Mouse (Mus musculus) embryonic facial prominence, embryonic 13.5 days (tissue): ENCODE measurements around the gene Bag1. TPM values are rescaled to one million over a fixed set of nuclear protein-coding genes. Genes with fewer than 3 reads are reported as not detected.
"Not testable (repeated sequence)": the region's sequence is repeated elsewhere in the genome, so short reads cannot be mapped to it uniquely, and the experiment has no call there.

Source experiments
- ATAC-seq: fragments of 200-750 bp; cut with Nextera tagmentation; 2 replicates; pipeline ENCODE4 v1.8.0; 2017; ENCODE audit warnings: low read depth; ENCODE audit not compliant: insufficient number of reproducible peaks, insufficient read depth, low FRiP score, low TSS enrichment
- H3K27ac ChIP-seq: fragments of 300-500 bp; sonication (generic); 2 replicates; pipeline ENCODE4 v1.5.1; 2015; ENCODE audit warnings: moderate library complexity, mild to moderate bottlenecking, inconsistent platforms
- H3K27me3 ChIP-seq: fragments of 300-500 bp; sonication (generic); 2 replicates; pipeline ENCODE4 v1.6.1; 2015; ENCODE audit warnings: mild to moderate bottlenecking, inconsistent platforms
- H3K36me3 ChIP-seq: fragments of 300-500 bp; sonication (generic); 2 replicates; pipeline ENCODE4 v1.6.1; 2015; ENCODE audit warnings: mild to moderate bottlenecking, inconsistent platforms
- H3K4me1 ChIP-seq: fragments of 300-500 bp; sonication (generic); 2 replicates; pipeline ENCODE4 v1.6.1; 2015; ENCODE audit warnings: inconsistent platforms
- H3K4me2 ChIP-seq: fragments of 300-500 bp; sonication (generic); 2 replicates; pipeline ENCODE4 v1.6.1; 2015; ENCODE audit warnings: moderate library complexity, mild to moderate bottlenecking, inconsistent platforms
- H3K4me3 ChIP-seq: fragments of 300-500 bp; sonication (generic); 2 replicates; pipeline ENCODE4 v1.5.1; 2015; ENCODE audit warnings: mild to moderate bottlenecking, inconsistent platforms
- H3K9ac ChIP-seq: fragments of 300-500 bp; sonication (generic); 2 replicates; pipeline ENCODE4 v1.6.1; 2015; ENCODE audit warnings: mild to moderate bottlenecking, inconsistent platforms
- H3K9me3 ChIP-seq: fragments of 300-500 bp; sonication (generic); 2 replicates; pipeline ENCODE4 v1.6.1; 2016; ENCODE audit warnings: inconsistent platforms
- WGBS: fragments of 180-500 bp; shearing (Covaris S2); methylation state at CpG from one replicate; pipeline ENCODE4 v1.1.7; 2015; ENCODE audit warnings: mixed read lengths; 5-methylcytosine and 5-hydroxymethylcytosine counted together
- polyA plus RNA-seq: library from polyadenylated mRNA; unstranded; fragments of >200 nt; fragmentation: Nextera tagmentation; extraction: Ambion mirVana; gene quantifications from 2 replicates; pipeline ENCODE4 v1.2.1, GENCODE M21; 2015

Gene Bag1
- polyA plus RNA-seq, 1 experiment from 2014 or later: 233 TPM

GRCm38 (mm10) chr4:40969781-40970591, 21.9 kb upstream of the Bag1 start:
- H3K27ac ChIP-seq: peak overlapping the region; percentile 92
- WGBS: 19% methylated on average over 9 of the region's 13 CpGs
- H3K4me3 ChIP-seq: peak overlapping the region; percentile 98
- H3K9me3 ChIP-seq: no peaks in the 10 kb centered on the region
- H3K4me2 ChIP-seq: peak overlapping the region; percentile 71
- H3K9ac ChIP-seq: peak overlapping the region; percentile 90
- ATAC-seq: peak; percentile 22; the same call in 1 of the 2 replicates
- H3K4me1 ChIP-seq: peaks cover 21% of the 10 kb centered on the region
- no peaks in the 10 kb centered on the region for H3K27me3 ChIP-seq
- H3K36me3 ChIP-seq: peaks cover 26% of the 10 kb centered on the region

- no peaks in the 10 kb centered on the region for H3K27me3 ChIP-seq
- H3K36me3 ChIP-seq: peaks cover 33% of the 10 kb centered on the region
- no peak overlapping the region for H3K4me3 ChIP-seq
- H3K4me1 ChIP-seq: peaks cover 21% of the 10 kb centered on the region
- H3K9me3 ChIP-seq: no peaks in the 10 kb centered on the region
- 75% methylated on average over 4 of the region's 4 CpGs for WGBS
- no peak for ATAC-seq
- no peak overlapping the region for H3K27ac ChIP-seq
- no peak overlapping the region for H3K4me2 ChIP-seq
- H3K9ac ChIP-seq: no peak overlapping the region
Observed at GRCm38 (mm10) chr4:40969161-40969560, 21.1 kb upstream of the Bag1 start.

GRCm38 (mm10) chr4:40963536-40963935, 15.4 kb upstream of the Bag1 start:
- H3K9me3 ChIP-seq: no peaks in the 10 kb centered on the region
- no peak overlapping the region for H3K4me2 ChIP-seq
- ATAC-seq: no peak
- no peak overlapping the region for H3K4me3 ChIP-seq
- H3K36me3 ChIP-seq: peaks cover 85% of the 10 kb centered on the region
- H3K27me3 ChIP-seq: no peaks in the 10 kb centered on the region
- H3K4me1 ChIP-seq: no peaks in the 10 kb centered on the region
- H3K27ac ChIP-seq: no peak overlapping the region
- WGBS: 83% methylated on average over 3 of the region's 3 CpGs
- no peak overlapping the region for H3K9ac ChIP-seq

- WGBS: 89% methylated on average over 6 of the region's 6 CpGs
- Histone ChIP-seq H3K4me2 (no peak overlapping the region), H3K4me3 (no peak overlapping the region), H3K4me1 (no peaks in the 10 kb centered on the region), H3K9ac (no peak overlapping the region), H3K36me3 (peaks cover 89% of the 10 kb centered on the region), H3K27ac (no peak overlapping the region), H3K27me3 (no peaks in the 10 kb centered on the region), H3K9me3 (no peaks in the 10 kb centered on the region)
- ATAC-seq: no peak
Observed at GRCm38 (mm10) chr4:40955942-40956341, 7.8 kb upstream of the Bag1 start.

GRCm38 (mm10) chr4:40953521-40953920, 5.4 kb upstream of the Bag1 start:
- 93% methylated on average over 1 of the region's 1 CpGs for WGBS
- H3K36me3 ChIP-seq: peaks cover 75% of the 10 kb centered on the region
- no peak overlapping the region for H3K4me2 ChIP-seq
- no peaks in the 10 kb centered on the region for H3K27me3 ChIP-seq
- no peaks in the 10 kb centered on the region for H3K9me3 ChIP-seq
- H3K9ac ChIP-seq: no peak overlapping the region
- H3K27ac ChIP-seq: no peak overlapping the region
- H3K4me1 ChIP-seq: peaks cover 9% of the 10 kb centered on the region
- ATAC-seq: no peak
- H3K4me3 ChIP-seq: no peak overlapping the region

GRCm38 (mm10) chr4:40947565-40948159, 432 bp downstream of the Bag1 start:
- H3K4me3 ChIP-seq: peak overlapping the region; percentile 90
- H3K9me3 ChIP-seq: no peaks in the 10 kb centered on the region
- H3K36me3 ChIP-seq: peaks cover 52% of the 10 kb centered on the region
- peaks cover 25% of the 10 kb centered on the region for H3K4me1 ChIP-seq
- H3K4me2 ChIP-seq: peak overlapping the region; percentile 70
- peak overlapping the region; percentile 90 for H3K9ac ChIP-seq
- no peak for ATAC-seq
- H3K27me3 ChIP-seq: no peaks in the 10 kb centered on the region
- under 1% methylated on average over 40 of the region's 40 CpGs for WGBS
- peak overlapping the region; percentile 83 for H3K27ac ChIP-seq

GRCm38 (mm10) chr4:40946516-40947121, 1.5 kb downstream of the Bag1 start:
- H3K4me3 ChIP-seq: peak overlapping the region; percentile 90
- peak overlapping the region; percentile 70 for H3K4me2 ChIP-seq
- H3K9ac ChIP-seq: peak overlapping the region; percentile 90
- no peak for ATAC-seq
- H3K9me3 ChIP-seq: no peaks in the 10 kb centered on the region
- H3K4me1 ChIP-seq: peaks cover 25% of the 10 kb centered on the region
- H3K27me3 ChIP-seq: no peaks in the 10 kb centered on the region
- peaks cover 54% of the 10 kb centered on the region for H3K36me3 ChIP-seq
- 85% methylated on average over 7 of the region's 7 CpGs for WGBS
- H3K27ac ChIP-seq: no peak overlapping the region

- Histone ChIP-seq H3K4me1 (peaks cover 16% of the 10 kb centered on the region), H3K9me3 (0 out of 2 replicates have a peak, but pooled peaks cover 3% of the 10 kb centered on the region), H3K9ac (no peak overlapping the region), H3K4me2 (no peak overlapping the region), H3K36me3 (peaks cover 71% of the 10 kb centered on the region), H3K27me3 (no peaks in the 10 kb centered on the region), H3K27ac (no peak overlapping the region), H3K4me3 (no peak overlapping the region)
- 96% methylated on average over 5 of the region's 5 CpGs for WGBS
- ATAC-seq: no peak
Observed at GRCm38 (mm10) chr4:40943651-40944050, 4.4 kb downstream of the Bag1 start.

GRCm38 (mm10) chr4:40938793-40939192, 9.3 kb downstream of the Bag1 start:
- WGBS: 93% methylated on average over 5 of the region's 5 CpGs
- H3K36me3 ChIP-seq: peaks cover 95% of the 10 kb centered on the region

GRCm38 (mm10) chr4:40936175-40936839, 11.8 kb downstream of the Bag1 start:
- Histone ChIP-seq H3K9ac (no peak overlapping the region), H3K27ac (peak overlapping the region; percentile 16; the same call in 1 of the 2 replicates), H3K9me3 (0 out of 2 replicates have a peak, but pooled peaks cover 3% of the 10 kb centered on the region), H3K4me2 (no peak overlapping the region), H3K27me3 (no peaks in the 10 kb centered on the region), H3K4me1 (no peaks in the 10 kb centered on the region), H3K36me3 (peaks cover 89% of the 10 kb centered on the region), H3K4me3 (no peak overlapping the region)
- no peak for ATAC-seq
- WGBS: 89% methylated on average over 9 of the region's 9 CpGs

More at GRCm38 (mm10) chr4:40938793-40939192, 9.3 kb downstream of the Bag1 start:
- no peak overlapping the region for H3K9ac ChIP-seq
- no peaks in the 10 kb centered on the region for H3K27me3 ChIP-seq
- no peaks in the 10 kb centered on the region for H3K4me1 ChIP-seq
- H3K9me3 ChIP-seq: 0 out of 2 replicates have a peak, but pooled peaks cover 3% of the 10 kb centered on the region
- H3K4me3 ChIP-seq: no peak overlapping the region
- no peak overlapping the region for H3K4me2 ChIP-seq
- no peak for ATAC-seq
- H3K27ac ChIP-seq: no peak overlapping the region

- not testable (repeated sequence) for H3K27ac ChIP-seq, H3K4me1 ChIP-seq, H3K9ac ChIP-seq, H3K9me3 ChIP-seq, H3K27me3 ChIP-seq, ATAC-seq, H3K4me3 ChIP-seq, H3K4me2 ChIP-seq
- 94% methylated on average over 3 of the region's 3 CpGs for WGBS
- H3K36me3 ChIP-seq: peaks cover 70% of the 10 kb centered on the region
Observed at GRCm38 (mm10) chr4:40934369-40934768, 13.7 kb downstream of the Bag1 start.
